Mouse (Mus musculus): ENCODE data around the gene Slfn1. TPM values are rescaled to one million over a fixed set of nuclear protein-coding genes. Genes with fewer than 3 reads are reported as not detected.

Gene Slfn1
- polyA plus RNA-seq (2014; fragmentation: Illumina TruSeq; extraction: RNeasy Lipid Tissue Mini Kit (QIAGEN cat#74804); ENCODE audit: low read depth, low replicate concordance) = 0.82 TPM

GRCm38 (mm10) chr11:83116597-83117227, at the start of gene Slfn1:
Gene Slfn1, plus strand, starts transcription at chr11:83116849.

Other genes starting within 250 kb of the Slfn1 start
- 7.7 TPM for gene Rffl, start 245.6 kb upstream of the Slfn1 start, polyA plus RNA-seq (2014; fragmentation: Illumina TruSeq; extraction: RNeasy Lipid Tissue Mini Kit (QIAGEN cat#74804); ENCODE audit: low read depth, low replicate concordance)
- gene Rad51d, start 226.2 kb upstream of the Slfn1 start, polyA plus RNA-seq (2014; fragmentation: Illumina TruSeq; extraction: RNeasy Lipid Tissue Mini Kit (QIAGEN cat#74804); ENCODE audit: low read depth, low replicate concordance) = 7.1 TPM
- gene Fndc8, start 224.7 kb upstream of the Slfn1 start, polyA plus RNA-seq (2014; fragmentation: Illumina TruSeq; extraction: RNeasy Lipid Tissue Mini Kit (QIAGEN cat#74804); ENCODE audit: low read depth, low replicate concordance) = not detected
- gene Nle1, start 208.4 kb upstream of the Slfn1 start, polyA plus RNA-seq (2014; fragmentation: Illumina TruSeq; extraction: RNeasy Lipid Tissue Mini Kit (QIAGEN cat#74804); ENCODE audit: low read depth, low replicate concordance) = 6.9 TPM
- gene Unc45b, start 206.3 kb upstream of the Slfn1 start, polyA plus RNA-seq (2014; fragmentation: Illumina TruSeq; extraction: RNeasy Lipid Tissue Mini Kit (QIAGEN cat#74804); ENCODE audit: low read depth, low replicate concordance) = 1.9 TPM
- 57.6 TPM for gene Slfn5, start 165.5 kb upstream of the Slfn1 start, polyA plus RNA-seq (2014; fragmentation: Illumina TruSeq; extraction: RNeasy Lipid Tissue Mini Kit (QIAGEN cat#74804); ENCODE audit: low read depth, low replicate concordance)
- gene Slfn9, start 125.0 kb upstream of the Slfn1 start, polyA plus RNA-seq (2014; fragmentation: Illumina TruSeq; extraction: RNeasy Lipid Tissue Mini Kit (QIAGEN cat#74804); ENCODE audit: low read depth, low replicate concordance) = 62.3 TPM
- gene Slfn8, start 96.0 kb upstream of the Slfn1 start, polyA plus RNA-seq (2014; fragmentation: Illumina TruSeq; extraction: RNeasy Lipid Tissue Mini Kit (QIAGEN cat#74804); ENCODE audit: low read depth, low replicate concordance) = 21.9 TPM
- 9.8 TPM for gene Slfn2, start 51.7 kb upstream of the Slfn1 start, polyA plus RNA-seq (2014; fragmentation: Illumina TruSeq; extraction: RNeasy Lipid Tissue Mini Kit (QIAGEN cat#74804); ENCODE audit: low read depth, low replicate concordance)
- 0.35 TPM for gene Slfn4, start 58.3 kb downstream of the Slfn1 start, polyA plus RNA-seq (2014; fragmentation: Illumina TruSeq; extraction: RNeasy Lipid Tissue Mini Kit (QIAGEN cat#74804); ENCODE audit: low read depth, low replicate concordance)
- gene Slfn3, start 74.5 kb downstream of the Slfn1 start, polyA plus RNA-seq (2014; fragmentation: Illumina TruSeq; extraction: RNeasy Lipid Tissue Mini Kit (QIAGEN cat#74804); ENCODE audit: low read depth, low replicate concordance) = 11.0 TPM
- not detected for gene Slfn14, start 169.9 kb downstream of the Slfn1 start, polyA plus RNA-seq (2014; fragmentation: Illumina TruSeq; extraction: RNeasy Lipid Tissue Mini Kit (QIAGEN cat#74804); ENCODE audit: low read depth, low replicate concordance)
- 55.1 TPM for gene Ap2b1, start 182.2 kb downstream of the Slfn1 start, polyA plus RNA-seq (2014; fragmentation: Illumina TruSeq; extraction: RNeasy Lipid Tissue Mini Kit (QIAGEN cat#74804); ENCODE audit: low read depth, low replicate concordance)
- gene Pex12, start 185.7 kb downstream of the Slfn1 start, polyA plus RNA-seq (2014; fragmentation: Illumina TruSeq; extraction: RNeasy Lipid Tissue Mini Kit (QIAGEN cat#74804); ENCODE audit: low read depth, low replicate concordance) = 33.0 TPM

Measured in adrenal gland, adult 10 weeks (tissue).